Mouse (Mus musculus) heart, adult 2 months (tissue): ENCODE measurements around the gene Hmox2. TPM values are rescaled to one million over a fixed set of nuclear protein-coding genes. Genes with fewer than 3 reads are reported as not detected.
A peak's percentile ranks its signal among the peaks of the same experiment; 100 is the strongest.

Source experiments
- DNase-seq, 2 experiments: peaks; one replicate each; pipeline ENCODE4 v3.0.0; 2021
- H3K27ac ChIP-seq: fragments of 200-600 bp; 2 replicates; pipeline ENCODE4 v1.8.1; 2022
- H3K27me3 ChIP-seq: fragments of 200-500 bp; 2 replicates; pipeline ENCODE4 v1.6.1; 2012; ENCODE audit warnings: mild to moderate bottlenecking, low read length, inconsistent platforms, mixed read lengths; ENCODE audit not compliant: control insufficient read depth, insufficient read depth
- H3K36me3 ChIP-seq: fragments of 200-500 bp; 2 replicates; pipeline ENCODE4 v1.6.1; 2012; ENCODE audit warnings: low read length, inconsistent platforms; ENCODE audit not compliant: control insufficient read depth, insufficient read depth
- H3K4me1 ChIP-seq: fragments of 200-500 bp; 2 replicates; pipeline ENCODE4 v1.6.1; 2011; ENCODE audit warnings: low read length; ENCODE audit not compliant: control insufficient read depth, insufficient read depth
- H3K4me3 ChIP-seq: fragments of 200-600 bp; 2 replicates; pipeline ENCODE4 v1.8.1; 2022
- H3K79me2 ChIP-seq: fragments of 200-500 bp; replicated peaks from 2 replicates; pipeline ENCODE4 v1.6.1; 2012; ENCODE audit warnings: mild to moderate bottlenecking, inconsistent platforms, low read length, moderate library complexity, mixed read lengths; ENCODE audit not compliant: control insufficient read depth, insufficient read depth
- H3K9ac ChIP-seq: fragments of 200-500 bp; 2 replicates; pipeline ENCODE4 v1.6.1; 2012; ENCODE audit warnings: low read depth, mild to moderate bottlenecking, control low read depth, inconsistent platforms, low read length, mixed read lengths
- CTCF ChIP-seq: fragments of 200-600 bp; IDR thresholded peaks from 2 replicates; pipeline ENCODE4 v1.8.1; 2022; ENCODE audit warnings: antibody characterized with exemption, mild to moderate bottlenecking, moderate library complexity
- EP300 ChIP-seq: fragments of 200-500 bp; IDR thresholded peaks from 2 replicates; pipeline ENCODE4 v1.6.1; 2011; ENCODE audit warnings: low read depth, low read length, control low read depth; ENCODE audit not compliant: insufficient read depth
- POLR2A ChIP-seq: fragments of 200-500 bp; IDR thresholded peaks from 2 replicates; pipeline ENCODE4 v1.6.1; 2011; ENCODE audit warnings: mild to moderate bottlenecking, low read depth, low read length, control low read depth; ENCODE audit not compliant: insufficient read depth
- WGBS: fragments of 180-500 bp; shearing (Covaris S2); methylation state at CpG from one replicate; pipeline ENCODE4 v1.1.7; 2018; 5-methylcytosine and 5-hydroxymethylcytosine counted together
- intact Hi-C: fragments of 180-260 bp; cut with DNase I; formaldehyde crosslinking; loops from one replicate; pipeline ENCODE4 v1.15.1; 2025
- polyA plus RNA-seq: library from polyadenylated mRNA; depleted of rRNA; stranded (reverse); fragments of >200 nt; gene quantifications from 2 replicates; pipeline ENCODE4 v1.2.3, GENCODE M21; 2012
- total RNA-seq, 2 experiments: library from RNA; stranded (reverse); gene quantifications; 2 replicates each; pipeline ENCODE4 v1.2.3; 2021

Gene Hmox2
- total and polyA plus RNA-seq, 3 experiments: 38.3 to 84.9 (median 72.4) TPM

GRCm38 (mm10) chr16:4768719-4769118 is 42.6 kb downstream of the Hmox2 start:
- Histone ChIP-seq H3K27me3 (no peaks in the 10 kb centered on the region), H3K27ac (no peak overlapping the region), H3K9ac (no peak overlapping the region), H3K36me3 (peaks cover 13% of the 10 kb centered on the region), H3K4me3 (no peak overlapping the region), H3K4me1 (peaks cover 3% of the 10 kb centered on the region), H3K79me2 (peaks cover 3% of the 10 kb centered on the region)
- intact Hi-C loops: loop anchor here (10.0 kb wide), 1 partner anchor 96 kb away; no protein-coding TSS in a partner anchor
- 94% methylated on average over 5 of the region's 5 CpGs for WGBS
- no peak for TF ChIP-seq EP300
- TF ChIP-seq POLR2A: no peak
- TF ChIP-seq CTCF: no peak
- DNase-seq: no peak

- 37% methylated on average over 1 of the region's 1 CpGs for WGBS
- Histone ChIP-seq H3K27ac (0 out of 2 replicates have a peak overlapping the region, but pooled peaks have one; percentile 9), H3K9ac (no peak overlapping the region), H3K79me2 (peaks cover 5% of the 10 kb centered on the region), H3K4me3 (no peak overlapping the region), H3K27me3 (no peaks in the 10 kb centered on the region), H3K36me3 (peaks cover 12% of the 10 kb centered on the region), H3K4me1 (peaks cover 7% of the 10 kb centered on the region)
- intact Hi-C loops: no loop called here
- DNase-seq: peak in 1 of 2 experiments; percentile 50
- TF ChIP-seq EP300: 0 out of 2 replicates have a peak, but pooled peaks have one; percentile 16
- no peak for TF ChIP-seq CTCF
- TF ChIP-seq POLR2A: no peak
Measured at GRCm38 (mm10) chr16:4773289-4773970, 47.3 kb downstream of the Hmox2 start.

- Histone ChIP-seq H3K4me3 (no peak overlapping the region), H3K79me2 (peaks cover 9% of the 10 kb centered on the region), H3K4me1 (peaks cover 11% of the 10 kb centered on the region), H3K9ac (no peak overlapping the region), H3K36me3 (peaks cover 17% of the 10 kb centered on the region), H3K27me3 (no peaks in the 10 kb centered on the region), H3K27ac (no peak overlapping the region)
- 93% methylated on average over 3 of the region's 3 CpGs for WGBS
- DNase-seq: peak in 1 of 2 experiments; percentile 12
- TF ChIP-seq POLR2A (no peak), CTCF (no peak), EP300 (no peak)
- intact Hi-C loops: no loop called here
Measured at GRCm38 (mm10) chr16:4777171-4777904, 51.2 kb downstream of the Hmox2 start.

GRCm38 (mm10) chr16:4777905-4778609 is 51.9 kb downstream of the Hmox2 start:
- no peak for DNase-seq
- WGBS: 91% methylated on average over 4 of the region's 4 CpGs

GRCm38 (mm10) chr16:4778940-4779339 is 52.8 kb downstream of the Hmox2 start:
- peaks cover 7% of the 10 kb centered on the region for H3K79me2 ChIP-seq
- TF ChIP-seq POLR2A: no peak
- no peak overlapping the region for H3K9ac ChIP-seq
- H3K27ac ChIP-seq: no peak overlapping the region
- WGBS: 84% methylated on average over 4 of the region's 4 CpGs
- no peak overlapping the region for H3K4me3 ChIP-seq
- peaks cover 19% of the 10 kb centered on the region for H3K36me3 ChIP-seq
- H3K27me3 ChIP-seq: no peaks in the 10 kb centered on the region
- H3K4me1 ChIP-seq: peaks cover 13% of the 10 kb centered on the region
- intact Hi-C loops: no loop called here
- DNase-seq: no peak

More at GRCm38 (mm10) chr16:4777905-4778609, 51.9 kb downstream of the Hmox2 start:
- Histone ChIP-seq H3K4me1 (peaks cover 9% of the 10 kb centered on the region), H3K9ac (no peak overlapping the region), H3K27ac (no peak overlapping the region), H3K79me2 (peaks cover 7% of the 10 kb centered on the region), H3K4me3 (no peak overlapping the region), H3K27me3 (no peaks in the 10 kb centered on the region), H3K36me3 (peaks cover 18% of the 10 kb centered on the region)
- intact Hi-C loops: no loop called here
- TF ChIP-seq EP300 (no peak), POLR2A (no peak), CTCF (no peak)
